ENCODE assay signal across 9 mouse cellular contexts in the genomic region with DNA sequence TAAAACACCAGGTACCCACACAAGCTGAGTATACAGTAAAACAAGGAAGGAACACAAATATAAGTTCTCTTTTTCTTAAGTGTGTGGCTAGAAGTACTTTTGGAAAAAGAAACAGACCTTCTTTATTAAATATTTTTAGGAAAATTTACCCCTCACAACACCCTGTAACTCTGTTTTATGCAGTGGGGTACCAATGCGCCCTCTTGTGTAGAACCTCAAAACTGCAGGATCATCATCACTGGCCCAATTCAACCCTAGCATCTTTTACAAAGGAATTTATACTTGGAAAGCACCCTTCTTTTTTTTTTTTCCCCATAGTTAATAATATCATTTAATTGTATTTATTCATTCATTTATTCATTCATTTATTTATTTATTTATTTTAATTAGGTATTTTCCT.
DNase-seq lines count a peak whose midpoint lies in the region; ATAC-seq and TF ChIP-seq lines count a peak whose summit lies in the region.
"Had no signal": no experiment of that assay in that cellular context is flagged by ENCODE, and none has a peak within 500 bp of the region (broad histone marks: within the 10 kb centered on the region; RNA-seq: fewer than 3 reads in every experiment).

No protein-coding gene starts in this region.

- no peak overlapping the region for H3K4me3 ChIP-seq in heart, adult 2 months
- H3K4me3 ChIP-seq in heart, embryonic 12.5 days: no peak overlapping the region
- no peak overlapping the region for H3K4me3 ChIP-seq in midbrain, embryonic 11.5 days (ENCODE audit: low read depth, low read length)
- H3K4me3 ChIP-seq in midbrain, embryonic 13.5 days (replicated peaks): no peak overlapping the region
- H3K4me3 ChIP-seq in neural tube, embryonic 11.5 days (ENCODE audit: low read depth, low read length): no peak overlapping the region
- H3K4me3 ChIP-seq: liver, embryonic 15.5 days had no signal

- no peak for ATAC-seq in heart, embryonic 12.5 days (ENCODE audit: insufficient number of reproducible peaks, low FRiP score)
- ATAC-seq in midbrain, embryonic 11.5 days (ENCODE audit: low FRiP score): no peak
- ATAC-seq in midbrain, embryonic 13.5 days: no peak
- ATAC-seq in neural tube, embryonic 11.5 days (ENCODE audit: insufficient read depth, low FRiP score, low TSS enrichment): no peak

- no peak for TF ChIP-seq EP300 in heart, adult 2 months (IDR thresholded peaks at IDR 0.05; ENCODE audit: insufficient read depth, low read depth, low read length)

- H3K9me3 ChIP-seq in heart, embryonic 12.5 days (replicated peaks): no peaks in the 10 kb centered on the region
- no peaks in the 10 kb centered on the region for H3K9me3 ChIP-seq in midbrain, embryonic 11.5 days (ENCODE audit: control insufficient read depth, low read length)
- H3K9me3 ChIP-seq in midbrain, embryonic 13.5 days: no peaks in the 10 kb centered on the region
- H3K9me3 ChIP-seq in neural tube, embryonic 11.5 days (ENCODE audit: control insufficient read depth, low read length): no peaks in the 10 kb centered on the region
- H3K9me3 ChIP-seq: liver, embryonic 15.5 days had no signal

- TF ChIP-seq POLR2A in heart, adult 2 months (IDR thresholded peaks at IDR 0.05; ENCODE audit: insufficient read depth, low read depth, low read length): no peak

- no peak for DNase-seq in heart, adult 2 months
- peak; percentile 92 for DNase-seq in midbrain, embryonic 11.5 days (ENCODE audit: low spot score, missing footprints)
- DNase-seq in cerebellum, postnatal 14 days: peak; percentile 49 to 58
- peak; percentile 38 for DNase-seq in neural tube, embryonic 11.5 days (ENCODE audit: low spot score)
- no peak for DNase-seq in right cerebral cortex, postnatal 25 days
- DNase-seq in right cerebral cortex, postnatal 36 days (ENCODE audit: low spot score in 2 of 2): no peak

- 0% methylated on average over 1 of the region's 1 CpGs for WGBS in heart, adult 2 months
- 0% methylated on average over 1 of the region's 1 CpGs for WGBS in heart, embryonic 12.5 days
- 0% methylated on average over 1 of the region's 1 CpGs for WGBS in midbrain, embryonic 11.5 days
- WGBS in midbrain, embryonic 13.5 days: 0% methylated on average over 1 of the region's 1 CpGs
- 0% methylated on average over 1 of the region's 1 CpGs for WGBS in neural tube, embryonic 11.5 days

- no peaks in the 10 kb centered on the region for H3K36me3 ChIP-seq in heart, adult 2 months (ENCODE audit: control insufficient read depth, insufficient read depth, low read length)
- no peaks in the 10 kb centered on the region for H3K36me3 ChIP-seq in heart, embryonic 12.5 days
- no peaks in the 10 kb centered on the region for H3K36me3 ChIP-seq in midbrain, embryonic 11.5 days (ENCODE audit: control insufficient read depth, insufficient read depth, low read length)
- H3K36me3 ChIP-seq in midbrain, embryonic 13.5 days: no peaks in the 10 kb centered on the region
- H3K36me3 ChIP-seq in neural tube, embryonic 11.5 days (ENCODE audit: control insufficient read depth, insufficient read depth, low read length): no peaks in the 10 kb centered on the region
- H3K36me3 ChIP-seq: liver, embryonic 15.5 days had no signal

- no peak overlapping the region for H3K9ac ChIP-seq in heart, adult 2 months (ENCODE audit: low read depth, low read length)
- H3K9ac ChIP-seq in heart, embryonic 12.5 days: no peak overlapping the region
- H3K9ac ChIP-seq in midbrain, embryonic 11.5 days (ENCODE audit: low read length): no peak overlapping the region
- no peak overlapping the region for H3K9ac ChIP-seq in midbrain, embryonic 13.5 days (replicated peaks)
- no peak overlapping the region for H3K9ac ChIP-seq in neural tube, embryonic 11.5 days (ENCODE audit: low read length)
- H3K9ac ChIP-seq: liver, embryonic 15.5 days had no signal

- TF ChIP-seq CTCF in heart, adult 2 months (IDR thresholded peaks at IDR 0.05): peak; percentile 73

- H3K27me3 ChIP-seq in heart, adult 2 months (ENCODE audit: control insufficient read depth, insufficient read depth, low read length): no peaks in the 10 kb centered on the region
- no peaks in the 10 kb centered on the region for H3K27me3 ChIP-seq in heart, embryonic 12.5 days (replicated peaks)
- H3K27me3 ChIP-seq in midbrain, embryonic 11.5 days (ENCODE audit: control insufficient read depth, insufficient read depth, low read length): no peaks in the 10 kb centered on the region
- H3K27me3 ChIP-seq in midbrain, embryonic 13.5 days: no peaks in the 10 kb centered on the region
- H3K27me3 ChIP-seq in neural tube, embryonic 11.5 days (ENCODE audit: control insufficient read depth, insufficient read depth, low read length): no peaks in the 10 kb centered on the region
- H3K27me3 ChIP-seq: liver, embryonic 15.5 days had no signal

- intact Hi-C loops in heart, adult 2 months (cut with DNase I): no loop called here

- no peaks in the 10 kb centered on the region for H3K79me2 ChIP-seq in heart, adult 2 months (replicated peaks; ENCODE audit: control insufficient read depth, insufficient read depth, low read length)

- no peak overlapping the region for H3K27ac ChIP-seq in heart, adult 2 months
- H3K27ac ChIP-seq in heart, embryonic 12.5 days (ENCODE audit: poor library complexity, severe bottlenecking): no peak overlapping the region
- H3K27ac ChIP-seq in midbrain, embryonic 11.5 days (ENCODE audit: low read depth, low read length): no peak overlapping the region
- H3K27ac ChIP-seq in midbrain, embryonic 13.5 days: no peak overlapping the region
- H3K27ac ChIP-seq in neural tube, embryonic 11.5 days (ENCODE audit: low read depth, low read length): no peak overlapping the region
- H3K27ac ChIP-seq: liver, embryonic 15.5 days had no signal

- no peak overlapping the region for H3K4me2 ChIP-seq in heart, embryonic 12.5 days
- H3K4me2 ChIP-seq in midbrain, embryonic 11.5 days: no peak overlapping the region
- no peak overlapping the region for H3K4me2 ChIP-seq in midbrain, embryonic 13.5 days (replicated peaks)
- no peak overlapping the region for H3K4me2 ChIP-seq in neural tube, embryonic 11.5 days (ENCODE audit: low read depth)
- H3K4me2 ChIP-seq: liver, embryonic 15.5 days had no signal

- no peaks in the 10 kb centered on the region for H3K4me1 ChIP-seq in heart, adult 2 months (ENCODE audit: control insufficient read depth, insufficient read depth, low read length)
- no peaks in the 10 kb centered on the region for H3K4me1 ChIP-seq in heart, embryonic 12.5 days (replicated peaks)
- no peaks in the 10 kb centered on the region for H3K4me1 ChIP-seq in midbrain, embryonic 11.5 days (ENCODE audit: control insufficient read depth, insufficient read depth, low read length)
- H3K4me1 ChIP-seq in midbrain, embryonic 13.5 days (replicated peaks): no peaks in the 10 kb centered on the region
- no peaks in the 10 kb centered on the region for H3K4me1 ChIP-seq in neural tube, embryonic 11.5 days (ENCODE audit: control insufficient read depth, insufficient read depth, low read length)
- H3K4me1 ChIP-seq: liver, embryonic 15.5 days had no signal

Comparison
In these comparisons a context has a peak if more than half of its experiments do, and no peak if none do; other contexts are left out.
1. DNase-seq: peak in midbrain, embryonic 11.5 days (single experiment), cerebellum, postnatal 14 days (2 of 2) and neural tube, embryonic 11.5 days (single experiment); none in heart, adult 2 months (0 of 2), right cerebral cortex, postnatal 25 days (single experiment) and right cerebral cortex, postnatal 36 days (0 of 2).